Mouse (Mus musculus) liver, adult 2 months (tissue): Measurements from ENCODE around the gene Nmnat1. TPM values are rescaled to one million over a fixed set of nuclear protein-coding genes. Genes with fewer than 3 reads are reported as not detected.

ENCODE experiments used
- DNase-seq: peaks from one replicate; pipeline ENCODE4 v3.0.0-alpha.2; 2011; ENCODE audit warnings: low read depth, low spot score; ENCODE audit errors: extremely low read depth
- H3K27ac ChIP-seq: fragments of 200-500 bp; replicated peaks from 2 replicates; pipeline ENCODE4 v1.5.1; 2012; ENCODE audit warnings: low read depth, mild to moderate bottlenecking, control low read depth, inconsistent platforms, low read length; ENCODE audit not compliant: insufficient read depth
- H3K27me3 ChIP-seq: fragments of 200-500 bp; 2 replicates; pipeline ENCODE4 v1.6.1; 2012; ENCODE audit warnings: mild to moderate bottlenecking, moderate library complexity, low read length, inconsistent platforms; ENCODE audit not compliant: control insufficient read depth, insufficient read depth
- H3K36me3 ChIP-seq: fragments of 200-500 bp; 2 replicates; pipeline ENCODE4 v1.6.1; 2012; ENCODE audit warnings: low read length, inconsistent platforms; ENCODE audit not compliant: control insufficient read depth, insufficient read depth
- H3K4me1 ChIP-seq: fragments of 200-500 bp; 2 replicates; pipeline ENCODE4 v1.6.1; 2011; ENCODE audit warnings: low read length; ENCODE audit not compliant: control insufficient read depth, insufficient read depth
- H3K4me3 ChIP-seq: fragments of 200-500 bp; 2 replicates; pipeline ENCODE4 v1.5.1; 2011; ENCODE audit warnings: low read depth, mild to moderate bottlenecking, control low read depth, low read length, moderate library complexity; ENCODE audit not compliant: insufficient read depth
- H3K79me2 ChIP-seq: fragments of 200-500 bp; 2 replicates; pipeline ENCODE4 v1.6.1; 2012; ENCODE audit warnings: inconsistent platforms, mild to moderate bottlenecking, low read length, moderate library complexity; ENCODE audit not compliant: control insufficient read depth, insufficient read depth
- H3K9ac ChIP-seq: fragments of 200-500 bp; 2 replicates; pipeline ENCODE4 v1.6.1; 2012; ENCODE audit warnings: low read depth, mild to moderate bottlenecking, control low read depth, inconsistent platforms, low read length
- CTCF ChIP-seq: fragments of 200-500 bp; IDR thresholded peaks from 2 replicates; pipeline ENCODE4 v1.5.1; 2011; ENCODE audit warnings: low read depth, low read length, control low read depth
- POLR2A ChIP-seq: fragments of 200-500 bp; IDR thresholded peaks from 2 replicates; pipeline ENCODE4 v1.6.1; 2011; ENCODE audit warnings: low read length, control low read depth; ENCODE audit not compliant: insufficient read depth; ENCODE audit errors: extremely low read depth
- WGBS: fragments of 180-500 bp; shearing (Covaris S2); methylation state at CpG from one replicate; pipeline ENCODE4 v1.1.7; 2018; 5-methylcytosine and 5-hydroxymethylcytosine counted together
- polyA plus RNA-seq: library from polyadenylated mRNA; depleted of rRNA; stranded (reverse); fragments of >200 nt; gene quantifications from 2 replicates; pipeline ENCODE4 v1.2.3, GENCODE M21; 2012; rRNA removed
- total RNA-seq: library from RNA; depleted of rRNA; stranded (reverse); fragments of >200 nt; gene quantifications from 2 replicates; pipeline ENCODE4 v1.2.3, GENCODE M21; 2014; rRNA removed

Nmnat1 gene
- total and polyA plus RNA-seq, 2 experiments = 14.4 to 17.4 TPM

GRCm38 (mm10) chr4:149429592-149429991, 55.4 kb downstream of the Nmnat1 start:
- DNase-seq = no peak
- Histone ChIP-seq H3K4me1 (no peaks in the 10 kb centered on the region; the same call in 1 of the 2 replicates), H3K4me3 (no peak overlapping the region), H3K9ac (no peak overlapping the region), H3K27ac (no peak overlapping the region), H3K27me3 (no peaks in the 10 kb centered on the region), H3K79me2 (peaks cover 6% of the 10 kb centered on the region), H3K36me3 (no peaks in the 10 kb centered on the region)
- TF ChIP-seq POLR2A = no peak
- no peak for TF ChIP-seq CTCF
- 79% methylated on average over 5 of the region's 5 CpGs for WGBS

GRCm38 (mm10) chr4:149426325-149427199, 58.4 kb downstream of the Nmnat1 start, which contains the start of gene Ube4b:
Gene Ube4b (minus strand): TSS chr4:149426749.
- peak within 1 kb of the TSS; percentile 95 for H3K9ac ChIP-seq
- DNase-seq = peak; percentile 75
- peaks cover 19% of the 10 kb centered on the region for H3K79me2 ChIP-seq
- under 1% methylated on average over 50 of the region's 50 CpGs for WGBS
- peak within 1 kb of the TSS; percentile 98 for H3K4me3 ChIP-seq
- H3K27me3 ChIP-seq = no peaks in the 10 kb centered on the region
- H3K27ac ChIP-seq = peak within 1 kb of the TSS; percentile 98
- 0 out of 2 replicates have a peak, but pooled peaks have one; percentile 55 for TF ChIP-seq POLR2A
- no peak for TF ChIP-seq CTCF
- no peaks in the 10 kb centered on the region for H3K36me3 ChIP-seq
- H3K4me1 ChIP-seq = peaks cover 2% of the 10 kb centered on the region; the same call in 1 of the 2 replicates

DNA sequence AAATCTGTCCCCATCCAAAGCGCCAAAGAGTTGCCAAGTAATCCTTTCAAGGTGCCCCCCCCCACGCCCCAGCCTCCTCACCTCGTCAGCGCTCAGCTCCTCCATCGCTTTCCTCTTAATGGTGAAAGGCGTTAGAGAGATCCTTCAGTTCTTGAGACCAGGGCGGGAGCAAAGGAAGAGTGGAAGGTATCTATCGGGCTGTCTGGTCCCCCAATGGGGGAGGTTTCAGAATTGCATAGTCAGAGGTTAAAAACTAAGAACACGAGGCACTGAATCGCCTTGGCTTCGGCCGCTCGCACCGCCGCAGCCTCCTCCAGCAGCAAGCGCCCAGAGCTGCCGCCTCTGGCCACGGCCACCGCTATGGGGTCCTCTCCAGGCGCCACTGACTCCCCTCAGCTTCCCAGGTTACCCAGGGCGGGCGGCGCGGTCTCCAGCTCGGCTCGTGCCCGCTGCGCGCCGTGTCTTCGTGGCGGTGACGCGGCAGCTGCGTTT, 59.2 kb downstream of the Nmnat1 start:
- peak; percentile 37 for DNase-seq
- Histone ChIP-seq H3K27me3 (no peaks in the 10 kb centered on the region), H3K9ac (peak overlapping the region; percentile 95), H3K4me3 (peak overlapping the region; percentile 98), H3K36me3 (no peaks in the 10 kb centered on the region), H3K79me2 (peaks cover 26% of the 10 kb centered on the region), H3K4me1 (peaks cover 2% of the 10 kb centered on the region; the same call in 1 of the 2 replicates), H3K27ac (peak overlapping the region; percentile 98)
- TF ChIP-seq CTCF (no peak), POLR2A (no peak)
- under 1% methylated on average over 35 of the region's 35 CpGs for WGBS

DNA sequence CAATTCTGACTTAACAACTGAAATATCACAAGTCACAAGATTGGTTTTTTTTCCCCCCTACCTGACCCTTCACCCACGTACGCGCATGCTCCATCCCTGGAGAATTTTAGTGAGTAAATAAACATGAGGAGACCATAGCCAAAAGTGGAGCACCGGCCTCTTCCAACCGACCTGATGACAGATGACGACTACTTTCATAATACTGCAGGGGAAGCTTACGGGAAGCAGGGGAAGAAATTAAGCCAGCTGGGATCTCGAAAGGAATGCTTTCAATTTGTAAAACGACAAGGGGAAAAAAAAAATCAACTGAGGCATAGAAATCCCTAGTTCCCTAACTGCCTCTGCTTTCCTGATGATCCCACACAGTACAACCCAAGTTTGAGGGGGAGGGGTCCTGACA, 60.2 kb downstream of the Nmnat1 start:
- H3K9ac ChIP-seq = peak overlapping the region; percentile 52
- no peak overlapping the region; the same call in 1 of the 2 replicates for H3K27ac ChIP-seq
- 4% methylated on average over 9 of the region's 9 CpGs for WGBS
- peaks cover 2% of the 10 kb centered on the region for H3K4me1 ChIP-seq
- H3K27me3 ChIP-seq = no peaks in the 10 kb centered on the region
- H3K79me2 ChIP-seq = peaks cover 36% of the 10 kb centered on the region
- TF ChIP-seq CTCF (no peak), POLR2A (no peak)
- peak overlapping the region; percentile 98 for H3K4me3 ChIP-seq
- peak; percentile 77 for DNase-seq
- H3K36me3 ChIP-seq = no peaks in the 10 kb centered on the region

- Histone ChIP-seq H3K79me2 (peaks cover 63% of the 10 kb centered on the region), H3K27me3 (no peaks in the 10 kb centered on the region), H3K4me1 (peaks cover 28% of the 10 kb centered on the region), H3K27ac (peak overlapping the region; percentile 50), H3K9ac (no peak overlapping the region), H3K36me3 (no peaks in the 10 kb centered on the region), H3K4me3 (no peak overlapping the region)
- DNase-seq = peak; percentile 71
- WGBS = 37% methylated on average over 5 of the region's 5 CpGs
- TF ChIP-seq CTCF (no peak), POLR2A (no peak)
These were observed 67.1 kb downstream of the Nmnat1 start for GRCm38 (mm10) chr4:149417854-149418365.

Other genes with a start within 250 kb of the Nmnat1 start
- 74.4 and 94.2 TPM in 2 replicates for gene Kif1b, start 177.5 kb downstream of the Nmnat1 start, total RNA-seq
- 38.4 and 41.2 TPM in 2 replicates for gene Kif1b, start 177.5 kb downstream of the Nmnat1 start, polyA plus RNA-seq
- gene Ube4b, start 58.5 kb downstream of the Nmnat1 start, total RNA-seq = 22.4 and 23.3 TPM in 2 replicates
- gene Ube4b, start 58.5 kb downstream of the Nmnat1 start, polyA plus RNA-seq = 28.2 and 30.0 TPM in 2 replicates
- gene Rbp7, start 30.2 kb downstream of the Nmnat1 start, total RNA-seq = not detected in 2 replicates
- gene Rbp7, start 30.2 kb downstream of the Nmnat1 start, polyA plus RNA-seq = not detected in 2 replicates
- not detected in 2 replicates for gene Tmem274, start 7.8 kb downstream of the Nmnat1 start, total RNA-seq
- gene Tmem274, start 7.8 kb downstream of the Nmnat1 start, polyA plus RNA-seq = not detected in 2 replicates
- 5.3 and 5.6 TPM in 2 replicates for gene Lzic, start within 50 bp of the Nmnat1 start, total RNA-seq
- 3.5 and 5.7 TPM in 2 replicates for gene Lzic, start within 50 bp of the Nmnat1 start, polyA plus RNA-seq
- 4.9 and 6.6 TPM in 2 replicates for gene Ctnnbip1, start 33.0 kb upstream of the Nmnat1 start, total RNA-seq
- gene Ctnnbip1, start 33.0 kb upstream of the Nmnat1 start, polyA plus RNA-seq = 9.7 and 9.9 TPM in 2 replicates
- 2.3 and 2.8 TPM in 2 replicates for gene Clstn1, start 101.3 kb upstream of the Nmnat1 start, total RNA-seq
- gene Clstn1, start 101.3 kb upstream of the Nmnat1 start, polyA plus RNA-seq = 1.4 and 1.5 TPM in 2 replicates
- 2.3 and 3.0 TPM in 2 replicates for gene Pik3cd, start 217.4 kb upstream of the Nmnat1 start, total RNA-seq
- gene Pik3cd, start 217.4 kb upstream of the Nmnat1 start, polyA plus RNA-seq = 1.6 and 2.2 TPM in 2 replicates